Mouse (Mus musculus) myocyte (in vitro differentiated cells): ENCODE measurements around the gene Prodh2. TPM values are rescaled to one million over a fixed set of nuclear protein-coding genes. Genes with fewer than 3 reads are reported as not detected.
A peak's percentile ranks its signal among the peaks of the same experiment; 100 is the strongest.

Source experiments
- H3K27me3 ChIP-seq: one replicate; pipeline ENCODE4 v1.6.1; 2011; ENCODE audit not compliant: control insufficient read depth, insufficient read depth, insufficient read length
- H3K36me3 ChIP-seq: one replicate; pipeline ENCODE4 v1.6.1; 2011; ENCODE audit not compliant: control insufficient read depth, insufficient read depth
- H3K4me2 ChIP-seq: one replicate; pipeline ENCODE4 v1.6.1; 2011; ENCODE audit warnings: low read depth, control low read depth
- H3K4me3 ChIP-seq: one replicate; pipeline ENCODE4 v1.5.1; 2011; ENCODE audit warnings: mild to moderate bottlenecking, control low read depth, moderate library complexity
- H3K79me2 ChIP-seq: one replicate; pipeline ENCODE4 v1.6.1; 2011; ENCODE audit not compliant: control insufficient read depth, insufficient read depth
- H3ac ChIP-seq: one replicate; pipeline ENCODE4 v1.6.1; 2011; ENCODE audit not compliant: control insufficient read depth, insufficient read length
- CEBPB ChIP-seq: IDR thresholded peaks from 2 replicates; pipeline ENCODE4 v1.6.1; 2011; ENCODE audit warnings: mild to moderate bottlenecking, moderate library complexity; ENCODE audit not compliant: poor library complexity, insufficient read depth, severe bottlenecking
- E2F4 ChIP-seq: IDR thresholded peaks from one replicate; pipeline ENCODE4 v1.6.1; 2011; ENCODE audit warnings: mild to moderate bottlenecking, control low read depth, moderate library complexity; ENCODE audit not compliant: insufficient read depth
- MAX ChIP-seq: IDR thresholded peaks from one replicate; pipeline ENCODE4 v1.6.1; 2011; ENCODE audit warnings: low read depth, mild to moderate bottlenecking, control low read depth
- MYOD1 ChIP-seq, 3 experiments: IDR thresholded peaks; one replicate each; pipeline ENCODE4 v1.6.1; 2011; ENCODE audit warnings: control low read depth in 2 of 3, low read depth in 2 of 3, mild to moderate bottlenecking in 2 of 3, moderate library complexity in 1 of 3; ENCODE audit not compliant: insufficient read length in 2 of 3, control insufficient read depth in 1 of 3
- MYOG ChIP-seq, 3 experiments: IDR thresholded peaks; one replicate each; pipeline ENCODE4 v1.6.1; 2011; ENCODE audit warnings: control low read depth in 2 of 3, low read depth in 2 of 3, mild to moderate bottlenecking in 2 of 3; ENCODE audit not compliant: insufficient read length in 2 of 3, control insufficient read depth in 1 of 3, insufficient read depth in 1 of 3
- POLR2A ChIP-seq: IDR thresholded peaks from one replicate; pipeline ENCODE4 v1.6.1; 2011; ENCODE audit warnings: low read depth, mild to moderate bottlenecking, control low read depth, moderate library complexity; ENCODE audit not compliant: insufficient read length
- POLR2AphosphoS2 ChIP-seq: IDR thresholded peaks from one replicate; pipeline ENCODE4 v1.6.1; 2011; ENCODE audit warnings: low read depth, control low read depth; ENCODE audit not compliant: insufficient read length
- REST ChIP-seq: IDR thresholded peaks from one replicate; pipeline ENCODE4 v1.6.1; 2011; ENCODE audit warnings: mild to moderate bottlenecking, control low read depth, moderate library complexity; ENCODE audit not compliant: insufficient read depth, insufficient read length
- SRF ChIP-seq: IDR thresholded peaks from one replicate; pipeline ENCODE4 v1.6.1; 2011; ENCODE audit warnings: low read depth; ENCODE audit not compliant: control insufficient read depth, insufficient read length
- TCF12 ChIP-seq: IDR thresholded peaks from one replicate; pipeline ENCODE4 v1.6.1; 2011; ENCODE audit warnings: mild to moderate bottlenecking, control low read depth; ENCODE audit not compliant: poor library complexity, insufficient read depth, severe bottlenecking
- TCF3 ChIP-seq: IDR thresholded peaks from one replicate; pipeline ENCODE4 v1.6.1; 2011; ENCODE audit warnings: low read depth, control low read depth; ENCODE audit not compliant: insufficient read length
- USF1 ChIP-seq: IDR thresholded peaks from one replicate; pipeline ENCODE4 v1.6.1; 2011; ENCODE audit warnings: low read depth, mild to moderate bottlenecking, control low read depth, moderate library complexity
- polyA plus RNA-seq: library from polyadenylated mRNA; unstranded; fragments of >200 nt; fragmentation: generic; extraction: Trizol; gene quantifications from one replicate; pipeline ENCODE4 v1.2.1, GENCODE M21; 2012; ENCODE audit warnings: missing spikeins

Prodh2 gene
- polyA plus RNA-seq, 1 experiment = not detected

DNA sequence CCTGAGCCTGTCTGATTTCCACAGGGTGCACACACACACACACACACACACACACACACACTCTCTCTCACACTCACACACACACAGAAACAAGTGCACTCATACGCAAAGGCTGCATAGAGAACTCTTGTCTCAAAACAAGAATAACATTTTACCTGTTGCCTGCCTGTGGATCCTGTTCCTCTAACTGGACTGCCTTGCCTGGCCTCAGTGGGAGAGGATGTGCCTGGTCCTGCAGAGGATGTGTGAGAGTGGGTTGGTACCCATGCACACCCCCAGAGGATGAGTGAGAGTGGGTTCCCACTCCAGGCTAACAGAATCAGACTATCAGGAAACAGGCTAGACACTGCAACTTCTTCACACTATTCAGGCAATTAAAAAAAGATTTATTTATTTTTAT, 57.2 kb downstream of the Prodh2 start:
- Histone ChIP-seq H3K36me3 (peaks cover 10% of the 10 kb centered on the region), H3K4me3 (no peak overlapping the region), H3K79me2 (no peaks in the 10 kb centered on the region), H3K27me3 (no peaks in the 10 kb centered on the region), H3ac (no peak overlapping the region), H3K4me2 (no peak overlapping the region)
- TF ChIP-seq MYOD1 (IDR thresholded peaks at IDR 0.05; ENCODE audit: control insufficient read depth in 1 of 3, insufficient read length in 2 of 3, low read depth in 2 of 3) (no peak), SRF (no peak), POLR2AphosphoS2 (no peak), TCF12 (no peak), MYOG (IDR thresholded peaks at IDR 0.05; ENCODE audit: control insufficient read depth in 1 of 3, insufficient read depth in 1 of 3, insufficient read length in 2 of 3, low read depth in 2 of 3) (no peak), MAX (no peak), TCF3 (no peak), CEBPB (no peak), REST (no peak), USF1 (no peak)

GRCm38 (mm10) chr7:30551445-30552101, 58.2 kb downstream of the Prodh2 start:
- peak overlapping the region; percentile 68 for H3K4me3 ChIP-seq

GRCm38 (mm10) chr7:30552102-30553020, 58.9 kb downstream of the Prodh2 start, which contains the start of the genes Hspb6 and Proser3:
Hspb6 (plus strand) TSS chr7:30552178.
Proser3 (minus strand) TSS chr7:30552299.
- Histone ChIP-seq H3ac (peak within 1 kb of the TSS; percentile 8), H3K36me3 (peaks cover 16% of the 10 kb centered on the region), H3K79me2 (no peaks in the 10 kb centered on the region), H3K4me2 (peak within 1 kb of the TSS; percentile 75), H3K27me3 (no peaks in the 10 kb centered on the region), H3K4me3 (peak within 1 kb of the TSS; percentile 68)
- TF ChIP-seq USF1 (no peak), REST (no peak), TCF3 (no peak), MYOG (IDR thresholded peaks at IDR 0.05; ENCODE audit: control insufficient read depth in 1 of 3, insufficient read depth in 1 of 3, insufficient read length in 2 of 3, low read depth in 2 of 3) (no peak), SRF (no peak), CEBPB (0 out of 2 replicates have a peak, but pooled peaks have one; percentile 1), POLR2A (peak; percentile 71), POLR2AphosphoS2 (peak; percentile 71), TCF12 (no peak), MYOD1 (IDR thresholded peaks at IDR 0.05; ENCODE audit: control insufficient read depth in 1 of 3, insufficient read length in 2 of 3, low read depth in 2 of 3) (no peak), MAX (no peak), E2F4 (peak; percentile 58)

More at GRCm38 (mm10) chr7:30551445-30552101, 58.2 kb downstream of the Prodh2 start:
- Histone ChIP-seq H3ac (peak overlapping the region; percentile 8), H3K27me3 (no peaks in the 10 kb centered on the region), H3K4me2 (peak overlapping the region; percentile 55), H3K79me2 (no peaks in the 10 kb centered on the region), H3K36me3 (peaks cover 14% of the 10 kb centered on the region)
- TF ChIP-seq SRF (peak; percentile 68), MYOD1 (IDR thresholded peaks at IDR 0.05; ENCODE audit: control insufficient read depth in 1 of 3, insufficient read length in 2 of 3, low read depth in 2 of 3) (no peak)

GRCm38 (mm10) chr7:30553021-30553589, 59.7 kb downstream of the Prodh2 start:
- Histone ChIP-seq H3K4me3 (peak overlapping the region; percentile 68), H3K36me3 (peaks cover 16% of the 10 kb centered on the region), H3K79me2 (no peaks in the 10 kb centered on the region), H3K4me2 (peak overlapping the region; percentile 75), H3ac (peak overlapping the region; percentile 8), H3K27me3 (no peaks in the 10 kb centered on the region)
- TF ChIP-seq POLR2AphosphoS2 (peak; percentile 93), USF1 (no peak), MYOG (IDR thresholded peaks at IDR 0.05; ENCODE audit: control insufficient read depth in 1 of 3, insufficient read depth in 1 of 3, insufficient read length in 2 of 3, low read depth in 2 of 3) (no peak), E2F4 (no peak), CEBPB (no peak), TCF12 (no peak), MYOD1 (IDR thresholded peaks at IDR 0.05; ENCODE audit: control insufficient read depth in 1 of 3, insufficient read length in 2 of 3, low read depth in 2 of 3) (no peak), POLR2A (peak; percentile 82), SRF (no peak), TCF3 (no peak), REST (no peak), MAX (no peak)
